Mouse (Mus musculus) intestine, postnatal 0 days (tissue): ENCODE results near the gene Gpr89. TPM values are rescaled to one million over a fixed set of nuclear protein-coding genes. Genes with fewer than 3 reads are reported as not detected.

Source experiments
- ATAC-seq: fragments of 200-750 bp; cut with Nextera tagmentation; 2 replicates; pipeline ENCODE4 v1.8.0; 2017; ENCODE audit warnings: mild to moderate bottlenecking, moderate TSS enrichment, moderate library complexity
- H3K27ac ChIP-seq: fragments of 300-500 bp; sonication (generic); 2 replicates; pipeline ENCODE4 v1.5.1; 2014; ENCODE audit warnings: mild to moderate bottlenecking, low read depth, low read length, moderate library complexity
- H3K27me3 ChIP-seq: fragments of 300-500 bp; sonication (generic); replicated peaks from 2 replicates; pipeline ENCODE4 v1.6.1; 2014; ENCODE audit warnings: low read length, mixed read lengths; ENCODE audit not compliant: control insufficient read depth, insufficient read depth
- H3K36me3 ChIP-seq: fragments of 300-500 bp; sonication (generic); 2 replicates; pipeline ENCODE4 v1.6.1; 2014; ENCODE audit warnings: mild to moderate bottlenecking, moderate library complexity; ENCODE audit not compliant: control insufficient read depth, insufficient read depth
- H3K4me1 ChIP-seq: fragments of 300-500 bp; sonication (generic); replicated peaks from 2 replicates; pipeline ENCODE4 v1.6.1; 2014; ENCODE audit warnings: antibody characterized with exemption, low read length, mixed read lengths; ENCODE audit not compliant: control insufficient read depth, insufficient read depth
- H3K4me2 ChIP-seq: fragments of 300-500 bp; sonication (generic); replicated peaks from 2 replicates; pipeline ENCODE4 v1.6.1; 2014; ENCODE audit warnings: low read depth, mild to moderate bottlenecking, moderate library complexity
- H3K4me3 ChIP-seq: fragments of 300-500 bp; sonication (generic); 2 replicates; pipeline ENCODE4 v1.5.1; 2014; ENCODE audit warnings: low read depth, low read length
- H3K9ac ChIP-seq: fragments of 300-500 bp; sonication (generic); 2 replicates; pipeline ENCODE4 v1.6.1; 2014; ENCODE audit warnings: mild to moderate bottlenecking, low read depth, low read length
- H3K9me3 ChIP-seq: fragments of 300-500 bp; sonication (generic); 2 replicates; pipeline ENCODE4 v1.6.1; 2016; ENCODE audit warnings: mixed run types; ENCODE audit not compliant: control insufficient read depth
- CTCF ChIP-seq: sonication (generic); IDR thresholded peaks from 2 replicates; pipeline ENCODE4 v1.5.1; 2016; ENCODE audit warnings: low read depth, mild to moderate bottlenecking, control low read depth, antibody characterized with exemption, moderate library complexity
- WGBS: fragments of 180-500 bp; shearing (Covaris S2); extraction: QIAGEN DNeasy Blood & Tissue Kit; methylation state at CpG from one replicate; pipeline ENCODE4 v1.1.7; 2014; 5-methylcytosine and 5-hydroxymethylcytosine counted together
- polyA plus RNA-seq: library from polyadenylated mRNA; unstranded; fragments of >200 nt; fragmentation: Nextera tagmentation; extraction: Ambion mirVana; gene quantifications from 2 replicates; pipeline ENCODE4 v1.2.1, GENCODE M21; 2015

The Gpr89 gene
- polyA plus RNA-seq, 1 experiment from 2014 or later = 76.6 TPM

- Histone ChIP-seq H3K9me3 (no peaks in the 10 kb centered on the region), H3K9ac (no peak overlapping the region), H3K27me3 (no peaks in the 10 kb centered on the region), H3K4me2 (no peak overlapping the region), H3K27ac (no peak overlapping the region), H3K4me3 (no peak overlapping the region), H3K4me1 (0 out of 2 replicates have a peak, but pooled peaks cover 7% of the 10 kb centered on the region), H3K36me3 (no peaks in the 10 kb centered on the region)
- ATAC-seq = no peak
- 60% methylated on average over 11 of the region's 11 CpGs for WGBS
- no peak for TF ChIP-seq CTCF
Measured at GRCm38 (mm10) chr3:96825261-96825660, 79.9 kb downstream of the Gpr89 start.

GRCm38 (mm10) chr3:96824614-96825013 is 80.5 kb downstream of the Gpr89 start:
- H3K9ac ChIP-seq = no peak overlapping the region
- H3K4me1 ChIP-seq = 0 out of 2 replicates have a peak, but pooled peaks cover 5% of the 10 kb centered on the region
- no peak overlapping the region for H3K4me2 ChIP-seq
- TF ChIP-seq CTCF = no peak
- H3K27me3 ChIP-seq = no peaks in the 10 kb centered on the region
- no peaks in the 10 kb centered on the region for H3K9me3 ChIP-seq
- 85% methylated on average over 12 of the region's 12 CpGs for WGBS
- H3K36me3 ChIP-seq = no peaks in the 10 kb centered on the region
- H3K4me3 ChIP-seq = no peak overlapping the region
- ATAC-seq = no peak
- no peak overlapping the region for H3K27ac ChIP-seq

- H3K27ac ChIP-seq = no peak overlapping the region
- no peak overlapping the region for H3K4me2 ChIP-seq
- no peaks in the 10 kb centered on the region for H3K27me3 ChIP-seq
- no peak overlapping the region for H3K9ac ChIP-seq
- no peak for TF ChIP-seq CTCF
- 23% methylated on average over 3 of the region's 3 CpGs for WGBS
- H3K36me3 ChIP-seq = no peaks in the 10 kb centered on the region
- H3K9me3 ChIP-seq = no peaks in the 10 kb centered on the region
- 0 out of 2 replicates have a peak, but pooled peaks cover 3% of the 10 kb centered on the region for H3K4me1 ChIP-seq
- H3K4me3 ChIP-seq = no peak overlapping the region
- peak; percentile 75 for ATAC-seq
Measured at GRCm38 (mm10) chr3:96823701-96824100, 81.4 kb downstream of the Gpr89 start.

- 87% methylated on average over 4 of the region's 4 CpGs for WGBS
- Histone ChIP-seq H3K27me3 (no peaks in the 10 kb centered on the region), H3K4me3 (no peak overlapping the region), H3K4me2 (no peak overlapping the region), H3K36me3 (no peaks in the 10 kb centered on the region), H3K4me1 (0 out of 2 replicates have a peak, but pooled peaks cover 3% of the 10 kb centered on the region), H3K9ac (no peak overlapping the region), H3K9me3 (no peaks in the 10 kb centered on the region), H3K27ac (no peak overlapping the region)
- TF ChIP-seq CTCF = no peak
- no peak for ATAC-seq
Measured at GRCm38 (mm10) chr3:96821581-96821980, 83.6 kb downstream of the Gpr89 start.

- no peaks in the 10 kb centered on the region for H3K9me3 ChIP-seq
- 68% methylated on average over 6 of the region's 6 CpGs for WGBS
- TF ChIP-seq CTCF = no peak
- no peak overlapping the region for H3K4me3 ChIP-seq
- H3K4me1 ChIP-seq = 0 out of 2 replicates have a peak, but pooled peaks cover 3% of the 10 kb centered on the region
- no peak overlapping the region for H3K4me2 ChIP-seq
- no peak overlapping the region for H3K9ac ChIP-seq
- H3K36me3 ChIP-seq = no peaks in the 10 kb centered on the region
- ATAC-seq = no peak
- no peaks in the 10 kb centered on the region for H3K27me3 ChIP-seq
- no peak overlapping the region for H3K27ac ChIP-seq
Measured at GRCm38 (mm10) chr3:96820116-96820915, 84.8 kb downstream of the Gpr89 start.

Other genes with a start within 250 kb of the Gpr89 start
- gene Ankrd35, start 235.2 kb downstream of the Gpr89 start, polyA plus RNA-seq = 0.22 and 0.29 TPM in 2 replicates
- 15.2 and 16.1 TPM in 2 replicates for gene Pias3, start 209.0 kb downstream of the Gpr89 start, polyA plus RNA-seq
- 2.2 and 2.8 TPM in 2 replicates for gene Nudt17, start 196.8 kb downstream of the Gpr89 start, polyA plus RNA-seq
- gene Polr3c, start 177.7 kb downstream of the Gpr89 start, polyA plus RNA-seq = 19.7 and 20.5 TPM in 2 replicates
- 58.7 and 61.6 TPM in 2 replicates for gene Rnf115, start 177.7 kb downstream of the Gpr89 start, polyA plus RNA-seq
- 224 and 258 TPM in 2 replicates for gene Pdzk1, start 76.1 kb downstream of the Gpr89 start, polyA plus RNA-seq
- 0.66 and 0.84 TPM in 2 replicates for gene Cd160, start 76.0 kb downstream of the Gpr89 start, polyA plus RNA-seq
- 5.3 and 6.6 TPM in 2 replicates for gene Gja5, start 653 bp downstream of the Gpr89 start, polyA plus RNA-seq
- gene Gja8, start 20.7 kb upstream of the Gpr89 start, polyA plus RNA-seq = 0.03 and 0.04 TPM in 2 replicates